Mouse (Mus musculus): ENCODE measurements at regions not wholly inside any gene's neighbourhood (a gene's known extent, or its start where the extent isn't known, plus 50 kb on each side); places are given as distances from the start of the nearest gene placed in this dataset.
A peak's percentile ranks its signal among the peaks of the same experiment; 100 is the strongest.

DNA sequence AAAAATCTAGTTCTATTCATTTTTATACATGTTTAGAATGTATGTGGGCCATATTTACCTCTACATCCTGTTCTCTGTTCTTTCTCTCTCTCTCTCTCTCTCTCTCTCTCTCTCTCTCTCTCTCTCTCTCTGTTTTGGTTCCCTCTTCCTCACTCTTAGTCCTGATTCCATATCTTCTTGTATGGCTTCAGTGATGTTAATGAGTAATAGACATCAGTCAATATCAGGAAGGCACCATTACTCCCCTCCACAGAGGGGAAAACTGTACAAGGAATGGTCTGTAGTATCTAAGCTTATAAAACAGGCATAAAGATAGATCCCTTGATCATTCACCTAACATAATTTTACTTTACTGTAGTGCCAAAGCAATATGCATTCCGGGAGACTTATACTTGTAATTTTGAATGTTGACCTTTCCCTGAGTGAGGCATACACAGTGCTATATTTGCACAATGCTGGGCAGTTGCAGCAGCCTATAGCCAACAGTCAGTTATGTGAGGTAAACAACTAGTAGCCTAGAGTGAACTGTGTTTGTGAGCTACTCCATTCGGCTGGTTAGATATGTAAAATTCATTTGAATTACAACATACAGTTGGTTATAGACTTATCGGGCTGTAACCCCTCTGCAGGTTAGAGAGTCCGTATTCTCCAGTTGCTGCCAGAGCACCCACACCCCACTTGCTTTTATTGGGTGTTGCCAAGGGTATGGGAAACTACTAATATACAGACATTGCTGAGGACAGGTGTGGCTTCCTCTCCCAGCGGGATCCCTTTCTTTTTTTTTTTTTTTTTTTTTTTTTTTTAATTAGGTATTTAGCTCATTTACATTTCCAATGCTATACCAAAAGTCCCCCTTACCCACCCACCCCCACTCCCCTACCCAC, 228.7 kb upstream of the Pfkp start:
- TF ChIP-seq GATA1 (IDR thresholded peaks at IDR 0.05; ENCODE audit: low read length) = no peak

DNA sequence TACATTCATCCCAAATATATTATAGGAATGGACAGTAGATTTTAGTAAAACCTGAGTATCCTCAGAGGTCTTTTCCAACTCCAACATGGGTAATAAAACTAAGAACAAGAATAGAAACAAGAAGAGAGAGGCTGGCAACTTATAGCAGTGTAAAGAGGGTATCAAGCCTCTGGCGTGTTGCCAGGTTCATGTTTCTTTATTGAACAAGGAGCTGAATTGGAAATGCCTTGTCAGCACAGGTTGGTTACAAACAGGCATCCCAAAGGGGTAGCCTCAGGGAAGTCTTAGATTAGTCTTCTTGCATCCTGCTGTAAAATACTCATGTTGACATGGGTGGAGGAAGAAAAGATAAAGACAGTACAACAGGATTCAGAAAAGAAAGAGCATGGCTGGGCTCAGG, 213.6 kb upstream of the Pfkp start:
- TF ChIP-seq GATA1 (IDR thresholded peaks at IDR 0.05; ENCODE audit: low read length) = no peak

DNA sequence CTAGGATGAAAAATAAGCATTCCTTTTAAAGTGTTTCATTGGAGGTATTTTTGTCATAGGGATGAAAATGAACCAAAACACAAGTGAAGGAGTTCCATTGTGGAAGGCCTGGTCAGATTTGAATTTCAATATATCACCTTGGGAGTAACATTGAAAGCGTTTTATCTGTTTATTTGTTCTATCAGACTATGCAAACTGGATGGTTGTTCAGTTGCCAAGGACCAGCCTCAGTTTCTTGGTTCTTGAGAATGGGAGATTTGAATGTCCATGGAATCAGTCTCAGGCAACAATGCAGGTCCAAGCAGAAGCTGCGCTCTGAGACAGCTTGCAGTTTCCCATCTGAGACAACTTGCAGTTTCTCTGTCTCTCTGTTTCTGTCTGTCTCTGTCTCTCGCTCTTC, 211.0 kb upstream of the Pfkp start:
- TF ChIP-seq GATA1 (IDR thresholded peaks at IDR 0.05; ENCODE audit: low read length) = no peak

DNA sequence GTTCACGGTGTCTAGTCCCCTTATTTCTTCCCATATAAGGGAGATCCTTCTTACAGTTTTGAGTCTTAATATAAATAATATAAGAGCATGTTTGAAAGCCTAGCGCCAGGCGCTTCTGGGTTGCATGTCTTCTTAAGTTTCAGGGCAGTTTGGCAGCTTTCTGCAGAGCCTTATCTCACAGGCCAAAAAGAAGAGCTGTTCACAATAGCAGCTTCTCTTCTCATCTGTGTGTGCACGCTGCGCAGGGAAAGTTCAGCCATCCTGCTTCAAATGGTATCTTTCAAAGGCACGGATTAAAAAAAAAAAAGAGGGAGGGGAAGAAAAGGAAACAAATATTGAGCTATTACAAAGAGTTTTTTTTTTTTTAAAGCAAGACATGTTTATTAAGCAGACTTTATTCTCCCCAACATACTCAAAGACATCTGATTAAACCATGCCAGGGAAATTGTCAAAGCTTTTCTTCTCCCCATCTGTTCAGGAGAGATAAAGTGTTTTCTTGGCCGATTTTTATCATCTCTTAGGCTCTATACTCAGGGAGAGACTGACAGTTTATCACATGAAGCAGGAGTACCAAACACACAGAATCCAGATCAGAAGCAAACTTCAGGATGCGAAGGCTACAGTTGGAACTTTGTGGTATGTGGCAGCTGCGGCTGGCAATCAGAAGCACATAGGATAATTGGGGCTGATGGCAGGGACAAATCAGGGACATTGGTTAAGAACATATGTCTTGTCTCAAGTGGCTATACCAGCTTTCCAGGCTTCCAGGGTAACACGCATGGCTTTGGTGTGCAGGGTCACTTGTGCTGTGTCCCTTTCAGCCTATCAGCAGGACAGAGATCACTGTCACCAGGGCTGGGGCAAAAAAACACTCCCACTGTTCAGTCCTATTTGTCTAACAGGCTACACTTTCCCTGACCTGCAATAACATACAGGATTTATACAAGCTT, 206.9 kb upstream of the Pfkp start:
- peak; percentile 81 for TF ChIP-seq GATA1 (IDR thresholded peaks at IDR 0.05; ENCODE audit: low read length)

DNA sequence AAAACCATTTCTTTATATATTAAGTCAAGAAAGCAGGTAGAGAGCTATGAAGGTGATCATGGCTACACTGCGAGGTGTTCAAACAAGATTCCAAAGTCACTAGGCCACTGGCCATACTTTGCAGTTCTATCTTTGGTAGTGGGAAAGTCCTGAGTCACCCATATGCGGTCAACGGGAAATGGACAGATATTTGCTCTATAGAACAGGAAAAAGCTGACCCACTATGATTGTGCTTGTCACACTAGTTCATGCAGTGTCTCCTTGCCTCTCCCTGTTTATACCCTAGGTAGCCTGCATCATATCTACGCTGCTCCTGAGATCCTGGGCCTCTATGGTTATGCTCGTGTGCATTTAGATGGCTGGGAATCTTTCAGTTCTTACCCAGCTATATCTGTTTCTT, 188.9 kb upstream of the Pfkp start:
- no peak for TF ChIP-seq GATA1 (IDR thresholded peaks at IDR 0.05; ENCODE audit: low read length)

DNA sequence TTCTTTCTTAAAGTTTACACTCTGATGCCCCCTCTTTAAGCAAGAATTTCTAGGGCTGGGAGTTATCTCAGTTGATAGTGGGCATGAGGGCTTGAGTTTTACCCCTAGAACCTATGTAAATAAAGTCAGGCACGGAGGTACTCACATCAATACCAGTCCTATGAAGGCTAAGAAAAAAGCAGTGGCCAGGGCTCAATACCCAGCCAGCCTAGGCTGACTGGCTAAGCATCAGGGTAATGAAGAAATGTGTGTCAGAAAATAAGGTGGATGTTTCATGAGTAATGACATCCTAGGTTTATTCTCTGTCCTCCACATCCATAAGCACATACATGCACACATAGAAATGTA, 188.5 kb upstream of the Pfkp start:
- no peak for TF ChIP-seq GATA1 (IDR thresholded peaks at IDR 0.05; ENCODE audit: low read length)

DNA sequence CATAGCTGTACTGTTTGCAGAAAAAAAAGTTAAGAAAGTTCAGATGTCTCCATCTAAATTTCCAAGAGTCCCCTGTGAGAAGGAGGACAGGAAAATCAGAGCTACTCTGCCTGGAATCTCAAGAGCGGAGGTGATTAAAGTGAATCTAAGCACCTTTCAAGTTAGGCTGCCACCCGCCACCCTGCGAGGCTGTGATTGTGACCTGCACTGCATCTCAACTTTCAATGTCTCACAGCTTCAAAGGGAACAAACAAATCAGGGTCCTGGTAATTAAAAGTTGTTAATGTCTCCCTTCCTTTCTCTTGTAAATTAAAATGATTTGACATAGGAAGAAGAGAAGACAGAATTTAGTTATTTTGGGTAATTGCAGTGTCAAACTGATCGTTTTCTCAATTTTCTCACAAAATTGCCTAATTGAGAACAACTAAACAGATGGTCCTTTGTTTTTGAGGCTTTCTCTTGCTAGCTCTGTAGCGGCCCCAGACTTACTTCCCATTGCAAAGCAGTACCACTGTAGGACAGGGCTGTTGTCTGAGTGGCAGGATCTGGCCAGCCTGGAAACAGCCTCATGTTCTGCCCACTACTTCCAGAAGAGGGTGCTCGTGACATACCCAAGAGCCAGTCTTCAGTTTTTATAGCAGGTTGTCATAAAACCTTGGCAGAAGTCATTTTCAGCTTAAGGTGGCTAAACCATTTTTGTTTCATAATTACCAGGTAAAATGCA, 187.9 kb upstream of the Pfkp start:
- TF ChIP-seq GATA1 (IDR thresholded peaks at IDR 0.05; ENCODE audit: low read length) = no peak

DNA sequence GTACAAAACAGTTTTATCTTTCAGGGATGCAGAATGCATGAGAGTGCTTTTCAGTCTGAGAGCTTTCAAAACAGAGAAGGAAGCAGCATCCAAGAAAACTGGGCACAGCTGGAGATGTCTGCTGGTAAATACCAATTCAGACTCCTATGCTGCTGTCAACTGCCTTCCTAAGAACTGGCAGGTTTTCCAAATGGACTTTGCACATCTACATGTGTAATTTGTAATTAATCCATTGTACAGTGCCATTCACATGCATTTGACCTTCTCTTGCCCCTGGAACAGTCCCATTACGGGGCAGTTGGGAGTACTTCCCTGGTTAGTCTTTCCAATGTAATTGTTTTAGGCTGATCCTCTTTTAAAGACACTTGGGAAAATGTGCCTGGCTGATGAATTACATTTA, 181.3 kb upstream of the Pfkp start:
- no peak for TF ChIP-seq GATA1 (IDR thresholded peaks at IDR 0.05; ENCODE audit: low read length)

DNA sequence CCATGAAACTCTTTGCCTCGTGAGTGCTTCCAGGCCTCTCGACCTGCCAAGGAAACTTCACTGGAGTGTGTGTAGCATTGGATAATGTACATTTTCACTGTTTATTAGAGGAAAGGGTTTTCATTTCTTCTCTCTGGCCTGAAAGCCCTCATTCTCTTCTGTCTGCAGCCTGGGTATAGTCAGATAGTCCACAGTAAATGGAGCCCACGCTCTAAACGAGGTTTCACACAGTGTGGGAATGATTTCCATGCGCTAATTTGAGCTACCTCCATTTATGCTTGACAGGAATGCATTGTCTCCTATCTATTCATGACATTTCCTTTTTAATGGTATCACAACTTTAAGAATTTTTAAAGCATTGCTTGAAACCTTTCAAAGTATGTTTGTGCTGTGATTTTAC, 180.8 kb upstream of the Pfkp start:
- TF ChIP-seq GATA1 (IDR thresholded peaks at IDR 0.05; ENCODE audit: low read length) = no peak

DNA sequence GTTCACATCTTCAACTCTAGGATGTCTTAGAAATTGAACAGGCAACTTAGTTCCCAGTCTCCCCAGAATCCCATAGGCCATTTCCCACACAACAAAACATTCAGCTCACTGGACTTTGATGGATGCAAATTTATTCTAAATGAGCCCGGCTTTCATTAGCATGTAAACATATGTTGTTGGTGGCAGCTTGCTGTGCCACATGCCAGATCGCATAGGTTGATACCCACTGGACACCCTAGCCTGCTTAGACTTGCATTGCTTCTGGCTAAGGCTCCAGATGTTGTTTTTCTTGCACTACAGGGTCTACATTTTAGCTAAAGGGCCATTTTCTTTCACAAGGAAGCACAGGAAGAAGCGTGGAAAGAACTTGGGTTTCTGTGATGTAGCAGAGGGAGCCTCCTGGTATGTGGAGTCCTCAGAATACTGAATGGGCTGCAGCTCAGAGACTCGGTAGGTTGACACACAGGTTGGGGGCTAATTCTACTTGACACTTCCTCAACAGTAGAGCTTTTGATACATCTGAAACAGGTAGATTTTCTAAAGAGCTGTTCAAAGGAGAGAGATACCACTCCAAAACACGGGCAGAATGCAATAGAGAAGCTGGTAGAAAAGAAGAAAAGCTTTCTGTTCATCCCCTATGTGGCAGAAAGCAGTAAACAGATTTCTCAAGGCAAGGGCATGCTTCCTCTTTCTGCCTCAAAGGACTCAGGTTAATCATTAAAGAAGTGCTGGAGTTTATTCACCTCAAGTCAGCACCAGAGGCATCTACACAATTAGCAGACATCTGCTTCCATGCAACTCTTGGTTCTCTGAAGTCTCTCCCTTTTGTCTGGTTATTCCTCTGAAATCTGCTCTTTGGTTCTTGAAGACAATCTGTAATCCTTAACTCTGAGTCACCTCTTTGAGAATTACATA, 153.9 kb upstream of the Pfkp start:
- TF ChIP-seq GATA1 (IDR thresholded peaks at IDR 0.05; ENCODE audit: low read length) = no peak

DNA sequence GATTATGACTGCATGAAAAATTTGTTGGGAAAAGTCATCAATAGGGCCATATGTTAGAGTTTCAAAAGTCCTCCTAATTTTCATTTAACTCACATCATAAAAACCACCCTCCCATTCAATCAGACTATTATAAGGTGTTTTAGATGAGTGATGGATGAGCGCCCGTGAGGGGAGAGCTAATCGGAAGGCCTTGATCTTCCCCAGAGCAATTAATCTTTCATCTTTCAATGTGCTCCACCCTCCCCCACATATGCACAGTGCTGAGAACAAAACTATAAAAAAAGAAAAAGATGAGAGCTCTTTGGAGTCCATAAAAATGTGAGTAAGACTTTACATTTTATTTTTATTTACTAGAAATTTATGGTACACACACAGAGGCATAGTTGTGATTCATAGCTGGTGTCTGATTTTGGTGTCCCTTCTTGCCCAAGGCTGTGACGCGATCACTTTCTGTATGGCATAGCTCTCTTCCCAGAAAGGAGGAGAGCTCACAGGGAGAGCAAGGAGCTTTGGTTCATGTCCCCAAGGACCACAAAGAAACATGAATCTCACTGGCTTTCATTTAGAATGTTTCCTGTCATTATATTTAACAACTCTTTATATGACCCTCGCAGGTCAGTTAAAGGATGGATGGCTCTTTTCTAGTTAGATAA, 119.5 kb upstream of the Pfkp start:
- TF ChIP-seq GATA1 (IDR thresholded peaks at IDR 0.05; ENCODE audit: low read length) = no peak

DNA sequence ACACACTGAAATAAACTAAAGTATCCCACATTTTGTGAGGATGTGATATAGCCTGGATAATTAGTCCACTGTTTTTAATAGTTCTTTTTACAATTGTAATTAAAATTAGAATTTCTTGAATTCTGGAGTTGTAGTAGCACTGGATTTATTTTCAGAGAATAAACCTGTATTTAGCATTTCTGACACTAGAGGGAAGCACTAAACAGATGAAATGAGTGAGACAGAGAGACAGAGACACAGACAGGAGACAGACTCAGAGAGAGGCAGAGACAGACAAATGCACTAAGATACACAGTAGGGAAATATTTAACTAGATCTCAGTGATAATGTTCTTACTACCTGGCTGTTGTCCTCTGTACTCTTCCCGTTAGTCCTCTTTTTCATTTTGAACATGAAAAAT, 108.6 kb upstream of the Pfkp start:
- TF ChIP-seq GATA1 (IDR thresholded peaks at IDR 0.05; ENCODE audit: low read length) = no peak

DNA sequence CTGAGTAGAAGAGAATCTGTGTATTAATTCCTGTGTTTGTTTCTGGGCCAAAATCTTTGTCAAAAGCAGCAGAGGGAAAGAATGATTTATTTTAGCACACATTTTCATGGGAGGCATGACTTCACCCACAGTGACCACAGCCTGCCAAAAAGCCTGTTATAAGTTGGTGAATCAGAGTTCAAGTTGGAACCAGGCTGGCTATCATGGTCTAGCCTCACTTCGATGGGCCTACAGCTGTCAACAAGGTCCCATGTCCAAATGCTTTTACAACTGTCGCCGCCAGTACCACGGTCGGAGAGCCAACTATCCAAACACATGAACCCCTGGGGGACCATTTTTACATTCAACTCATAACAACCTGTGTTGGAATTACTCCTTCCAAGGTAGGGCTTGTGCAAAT, 103.0 kb upstream of the Pfkp start:
- no peak for TF ChIP-seq GATA1 (IDR thresholded peaks at IDR 0.05; ENCODE audit: low read length)

DNA sequence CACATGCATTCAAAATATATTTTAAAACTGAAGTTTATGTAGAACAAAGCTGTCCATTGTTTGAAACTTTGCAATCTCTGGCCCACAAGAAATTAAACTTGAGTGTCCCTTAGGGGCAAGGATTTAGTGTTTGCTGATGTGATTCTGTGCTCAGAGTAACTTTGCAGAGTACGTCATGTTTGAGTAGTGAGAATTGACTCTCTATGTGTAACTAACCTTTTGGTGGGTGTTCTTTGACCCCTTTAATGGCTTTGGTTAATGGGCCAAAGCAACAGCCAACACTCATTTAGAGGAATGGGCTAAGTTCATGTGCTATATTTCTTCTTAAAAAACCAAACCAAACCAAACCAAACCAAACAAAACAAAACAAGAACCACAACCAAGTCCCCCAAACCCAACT, 102.6 kb upstream of the Pfkp start:
- no peak for TF ChIP-seq GATA1 (IDR thresholded peaks at IDR 0.05; ENCODE audit: low read length)
